Mouse (Mus musculus) liver, postnatal 0 days (tissue): ENCODE results near the gene Mlc1. TPM values are rescaled to one million over a fixed set of nuclear protein-coding genes. Genes with fewer than 3 reads are reported as not detected.

Experiments
- ATAC-seq: fragments of 200-750 bp; cut with Nextera tagmentation; 2 replicates; pipeline ENCODE4 v1.8.0; 2017; ENCODE audit warnings: mild to moderate bottlenecking, moderate library complexity
- DNase-seq: peaks from one replicate; pipeline ENCODE4 v3.0.0-alpha.2; 2016
- H3K27ac ChIP-seq: fragments of 300-500 bp; sonication (generic); 2 replicates; pipeline ENCODE4 v1.5.1; 2014; ENCODE audit warnings: antibody characterized with exemption, moderate library complexity, mild to moderate bottlenecking, low read depth
- H3K27me3 ChIP-seq: fragments of 300-500 bp; sonication (generic); 2 replicates; pipeline ENCODE4 v1.6.1; 2014; ENCODE audit warnings: low read length, control low read depth, mixed read lengths; ENCODE audit not compliant: insufficient read depth
- H3K36me3 ChIP-seq: fragments of 300-500 bp; sonication (generic); replicated peaks from 2 replicates; pipeline ENCODE4 v1.6.1; 2014; ENCODE audit warnings: mild to moderate bottlenecking, control low read depth, low read length, moderate library complexity, mixed read lengths; ENCODE audit not compliant: insufficient read depth
- H3K4me1 ChIP-seq: fragments of 300-500 bp; sonication (generic); 2 replicates; pipeline ENCODE4 v1.6.1; 2014; ENCODE audit warnings: antibody characterized with exemption, mild to moderate bottlenecking, control low read depth; ENCODE audit not compliant: insufficient read depth
- H3K4me2 ChIP-seq: fragments of 300-500 bp; sonication (generic); 2 replicates; pipeline ENCODE4 v1.6.1; 2014; ENCODE audit warnings: low read depth, mild to moderate bottlenecking, low read length, moderate library complexity, mixed read lengths
- H3K4me3 ChIP-seq: fragments of 300-500 bp; sonication (generic); 2 replicates; pipeline ENCODE4 v1.5.1; 2014; ENCODE audit warnings: low read depth, low read length
- H3K9ac ChIP-seq: fragments of 300-500 bp; sonication (generic); replicated peaks from 2 replicates; pipeline ENCODE4 v1.6.1; 2014; ENCODE audit warnings: mild to moderate bottlenecking, moderate library complexity
- H3K9me3 ChIP-seq: fragments of 300-500 bp; sonication (generic); 2 replicates; pipeline ENCODE4 v1.6.1; 2016; ENCODE audit warnings: mild to moderate bottlenecking, control low read depth, low read length, mixed read lengths
- CTCF ChIP-seq: sonication (generic); IDR thresholded peaks from 2 replicates; pipeline ENCODE4 v1.5.1; 2016; ENCODE audit warnings: antibody characterized with exemption, low read depth
- EP300 ChIP-seq: IDR thresholded peaks from 2 replicates; pipeline ENCODE4 v1.6.1; 2016; ENCODE audit warnings: antibody characterized with exemption, low read depth, mild to moderate bottlenecking
- WGBS: fragments of 180-500 bp; shearing (Covaris S2); extraction: QIAGEN DNeasy Blood & Tissue Kit; methylation state at CpG from one replicate; pipeline ENCODE4 v1.1.7; 2014; ENCODE audit not compliant: insufficient replicate concordance; 5-methylcytosine and 5-hydroxymethylcytosine counted together
- polyA plus RNA-seq: library from polyadenylated mRNA; unstranded; fragments of >200 nt; fragmentation: Nextera tagmentation; extraction: Ambion mirVana; gene quantifications from 2 replicates; pipeline ENCODE4 v1.2.1, GENCODE M21; 2015

Mlc1 gene
- polyA plus RNA-seq, 1 experiment from 2014 or later = not detected

DNA sequence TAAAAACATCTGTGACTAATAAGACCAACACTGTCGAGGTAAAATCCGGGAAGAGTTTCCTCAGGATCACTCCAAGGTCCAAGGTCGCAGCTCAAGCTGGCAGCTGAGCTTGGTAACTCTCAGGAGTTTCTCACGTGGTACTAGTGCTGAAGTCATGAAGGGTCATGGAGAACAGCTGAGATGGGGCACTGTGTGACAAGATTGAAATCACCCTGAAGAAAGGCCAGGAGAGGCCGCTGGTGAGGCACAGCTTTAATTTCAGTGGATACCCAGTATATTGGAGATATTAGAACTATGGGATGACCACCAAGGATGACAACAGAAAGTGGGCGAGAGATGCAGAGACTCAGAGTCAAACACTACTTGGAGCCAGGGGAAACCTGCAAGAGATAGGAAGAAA lies 32.0 kb downstream of the Mlc1 start:
- 49% methylated on average over 6 of the region's 6 CpGs for WGBS
- H3K9ac ChIP-seq = no peak overlapping the region
- no peaks in the 10 kb centered on the region for H3K9me3 ChIP-seq
- H3K4me1 ChIP-seq = no peaks in the 10 kb centered on the region
- no peaks in the 10 kb centered on the region for H3K36me3 ChIP-seq
- H3K27ac ChIP-seq = no peak overlapping the region
- TF ChIP-seq EP300 = no peak
- peak; percentile 43; the same call in 1 of the 2 replicates for ATAC-seq
- no peaks in the 10 kb centered on the region for H3K27me3 ChIP-seq
- no peak overlapping the region for H3K4me3 ChIP-seq
- H3K4me2 ChIP-seq = no peak overlapping the region
- no peak for DNase-seq

GRCm38 (mm10) chr15:88943896-88944551 lies 34.8 kb downstream of the Mlc1 start:
- Histone ChIP-seq H3K27me3 (no peaks in the 10 kb centered on the region), H3K4me3 (no peak overlapping the region), H3K4me2 (no peak overlapping the region), H3K27ac (no peak overlapping the region), H3K9ac (no peak overlapping the region), H3K4me1 (no peaks in the 10 kb centered on the region), H3K9me3 (no peaks in the 10 kb centered on the region), H3K36me3 (no peaks in the 10 kb centered on the region)
- WGBS = 66% methylated on average over 5 of the region's 5 CpGs
- ATAC-seq (no peak), DNase-seq (no peak)
- TF ChIP-seq CTCF (no peak), EP300 (no peak)

GRCm38 (mm10) chr15:88942783-88943182 lies 36.0 kb downstream of the Mlc1 start:
- ATAC-seq (no peak), DNase-seq (no peak)
- no peaks in the 10 kb centered on the region for H3K27me3 ChIP-seq
- no peak overlapping the region for H3K27ac ChIP-seq
- H3K9ac ChIP-seq = no peak overlapping the region
- H3K4me3 ChIP-seq = no peak overlapping the region
- no peaks in the 10 kb centered on the region for H3K36me3 ChIP-seq
- no peaks in the 10 kb centered on the region for H3K4me1 ChIP-seq
- H3K9me3 ChIP-seq = no peaks in the 10 kb centered on the region
- WGBS = 52% methylated on average over 5 of the region's 5 CpGs
- no peak overlapping the region for H3K4me2 ChIP-seq
- TF ChIP-seq CTCF (no peak), EP300 (no peak)

- 47% methylated on average over 2 of the region's 2 CpGs for WGBS
- Histone ChIP-seq H3K9me3 (no peaks in the 10 kb centered on the region), H3K27me3 (no peaks in the 10 kb centered on the region), H3K9ac (no peak overlapping the region), H3K4me1 (no peaks in the 10 kb centered on the region), H3K27ac (no peak overlapping the region), H3K4me3 (no peak overlapping the region), H3K4me2 (no peak overlapping the region), H3K36me3 (no peaks in the 10 kb centered on the region)
- DNase-seq (no peak), ATAC-seq (no peak)
- TF ChIP-seq CTCF (no peak), EP300 (no peak)
Measured at GRCm38 (mm10) chr15:88937291-88937650, 41.5 kb downstream of the Mlc1 start.

DNA sequence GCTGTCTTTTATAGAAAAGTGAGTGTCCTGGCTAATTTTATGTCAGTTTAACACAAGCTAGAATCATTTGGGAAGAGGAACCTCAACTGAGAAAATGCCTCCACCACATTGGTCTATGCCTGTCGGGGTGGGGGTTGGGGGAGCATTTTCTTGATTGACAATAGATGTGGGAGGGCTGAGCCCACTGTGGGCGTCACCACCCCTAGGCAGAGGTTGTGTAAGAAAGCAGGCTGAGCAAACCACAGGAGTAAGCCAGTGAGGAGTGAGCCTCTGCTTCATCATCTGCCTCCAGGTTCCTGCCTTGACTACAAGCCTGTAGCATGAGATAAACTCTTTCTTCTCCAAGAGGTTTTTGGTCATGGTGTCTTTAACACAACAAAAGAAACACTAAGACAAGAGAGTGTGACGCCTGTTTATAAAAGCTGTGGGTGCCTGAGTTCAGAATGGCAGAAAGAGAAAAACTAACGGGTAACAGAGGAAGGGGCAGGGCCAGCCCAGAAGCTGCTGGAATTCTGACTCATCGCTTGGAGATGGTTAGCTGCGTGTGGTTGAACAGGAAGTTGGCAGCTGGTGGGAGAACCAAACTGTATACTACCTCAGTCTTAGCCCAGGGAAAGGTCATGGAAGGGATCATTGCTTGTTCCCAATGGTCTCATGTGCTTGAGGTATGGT lies 42.1 kb downstream of the Mlc1 start:
- H3K36me3 ChIP-seq = no peaks in the 10 kb centered on the region
- H3K4me1 ChIP-seq = no peaks in the 10 kb centered on the region
- H3K27ac ChIP-seq = no peak overlapping the region
- no peaks in the 10 kb centered on the region for H3K9me3 ChIP-seq
- no peaks in the 10 kb centered on the region for H3K27me3 ChIP-seq
- no peak for ATAC-seq
- TF ChIP-seq CTCF = no peak
- no peak for TF ChIP-seq EP300
- DNase-seq = no peak
- H3K9ac ChIP-seq = no peak overlapping the region
- H3K4me2 ChIP-seq = no peak overlapping the region
- WGBS = 36% methylated on average over 6 of the region's 6 CpGs
- no peak overlapping the region for H3K4me3 ChIP-seq

GRCm38 (mm10) chr15:88934141-88934540 lies 44.7 kb downstream of the Mlc1 start:
- no peaks in the 10 kb centered on the region for H3K4me1 ChIP-seq
- no peak overlapping the region for H3K4me3 ChIP-seq
- H3K9me3 ChIP-seq = no peaks in the 10 kb centered on the region
- ATAC-seq = no peak
- no peaks in the 10 kb centered on the region for H3K36me3 ChIP-seq
- H3K9ac ChIP-seq = no peak overlapping the region
- no peak overlapping the region for H3K27ac ChIP-seq
- no peaks in the 10 kb centered on the region for H3K27me3 ChIP-seq
- no peak overlapping the region for H3K4me2 ChIP-seq
- WGBS = 58% methylated on average over 7 of the region's 7 CpGs
- no peak for DNase-seq
- no peak for TF ChIP-seq EP300
- peak; percentile 39 for TF ChIP-seq CTCF
